Mouse (Mus musculus): ENCODE measurements around the gene Trpv4. TPM values are rescaled to one million over a fixed set of nuclear protein-coding genes. Genes with fewer than 3 reads are reported as not detected.
A peak's percentile ranks its signal among the peaks of the same experiment; 100 is the strongest.

Trpv4 gene
- polyA plus RNA-seq, 1 experiment from 2014 or later: 0.87 TPM

DNA sequence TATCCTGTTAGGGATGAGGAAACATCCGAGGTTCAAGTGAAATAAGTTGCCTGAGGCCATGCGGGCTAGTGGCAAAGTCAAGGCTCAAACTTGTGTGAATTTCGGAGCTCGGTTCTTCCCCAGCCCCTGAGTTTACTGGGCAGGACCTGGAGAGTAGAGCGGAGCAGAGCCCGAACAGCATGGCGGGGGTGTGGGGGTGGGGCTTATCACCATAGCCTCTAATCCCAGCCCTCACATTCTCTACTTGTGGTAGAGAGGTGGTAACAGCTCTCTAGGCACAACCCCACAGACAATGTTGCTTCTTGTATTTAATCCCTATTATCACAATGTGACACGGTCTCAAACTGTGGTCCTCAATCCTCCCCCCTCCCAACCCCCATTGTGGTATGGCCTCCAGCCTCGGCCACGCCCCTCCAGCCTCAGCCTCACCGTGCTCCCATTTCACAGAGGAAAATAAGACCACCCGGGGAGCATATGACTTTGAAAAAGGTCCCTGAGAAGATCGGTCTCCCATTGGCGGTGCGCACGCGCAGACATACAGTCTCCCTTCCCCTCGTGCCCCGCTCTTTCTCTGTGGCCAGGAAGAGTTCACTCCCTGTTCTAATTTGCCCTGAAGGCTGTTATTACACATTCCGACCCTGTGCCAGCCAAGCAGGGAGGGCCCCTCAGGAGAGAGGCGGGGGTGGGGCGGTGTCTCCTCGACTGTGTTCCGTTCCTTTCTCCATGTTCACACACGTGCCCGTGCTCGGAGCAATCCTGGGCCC lies 10.8 kb downstream of the Trpv4 start:
- Histone ChIP-seq H3K9ac (ENCODE audit: low read depth, low read length) (peak overlapping the region; percentile 59), H3K27me3 (ENCODE audit: control insufficient read depth, insufficient read depth, low read length) (peaks cover 32% of the 10 kb centered on the region), H3K36me3 (ENCODE audit: control insufficient read depth, insufficient read depth, low read length) (no peaks in the 10 kb centered on the region), H3K4me2 (peak overlapping the region; percentile 62), H3K9me3 (replicated peaks; ENCODE audit: control insufficient read depth, low read length) (no peaks in the 10 kb centered on the region), H3K27ac (ENCODE audit: low read depth, low read length) (no peak overlapping the region), H3K4me3 (ENCODE audit: low read depth, low read length) (peak overlapping the region; percentile 38), H3K4me1 (ENCODE audit: control insufficient read depth, insufficient read depth, low read length) (peaks cover 19% of the 10 kb centered on the region)
- no peak for ATAC-seq (replicated peaks; ENCODE audit: insufficient number of reproducible peaks, low FRiP score, low TSS enrichment)
- 4% methylated on average over 27 of the region's 27 CpGs for WGBS (ENCODE audit: insufficient replicate concordance)

DNA sequence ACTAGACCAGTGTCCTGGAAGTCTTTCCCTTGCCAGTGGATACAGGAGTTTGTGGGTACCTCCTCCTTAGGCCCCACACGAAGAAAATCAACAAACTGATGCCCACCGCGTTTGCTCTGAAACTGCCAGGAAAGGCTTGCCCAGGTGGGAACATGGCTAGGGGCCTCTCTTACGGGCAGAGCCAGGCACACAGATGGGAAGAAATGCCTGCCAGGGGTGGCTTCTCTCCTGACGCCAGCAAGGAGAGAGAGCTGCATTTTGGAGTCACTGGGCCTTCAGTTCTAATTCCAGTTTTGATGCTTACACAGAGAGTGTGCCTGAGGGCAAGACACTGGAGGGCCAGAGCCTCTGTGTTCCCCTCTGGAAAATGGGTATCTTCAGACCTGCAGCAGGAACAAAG lies 12.3 kb downstream of the Trpv4 start:
- no peak overlapping the region for H3K27ac ChIP-seq (ENCODE audit: low read depth, low read length)
- 84% methylated on average over 5 of the region's 5 CpGs for WGBS (ENCODE audit: insufficient replicate concordance)
- H3K9me3 ChIP-seq (replicated peaks; ENCODE audit: control insufficient read depth, low read length): no peaks in the 10 kb centered on the region
- no peak for ATAC-seq (replicated peaks; ENCODE audit: insufficient number of reproducible peaks, low FRiP score, low TSS enrichment)
- H3K27me3 ChIP-seq (ENCODE audit: control insufficient read depth, insufficient read depth, low read length): peaks cover 32% of the 10 kb centered on the region
- no peak overlapping the region for H3K4me3 ChIP-seq (ENCODE audit: low read depth, low read length)
- peaks cover 10% of the 10 kb centered on the region for H3K4me1 ChIP-seq (ENCODE audit: control insufficient read depth, insufficient read depth, low read length)
- H3K9ac ChIP-seq (ENCODE audit: low read depth, low read length): no peak overlapping the region
- no peaks in the 10 kb centered on the region for H3K36me3 ChIP-seq (ENCODE audit: control insufficient read depth, insufficient read depth, low read length)
- H3K4me2 ChIP-seq: no peak overlapping the region

DNA sequence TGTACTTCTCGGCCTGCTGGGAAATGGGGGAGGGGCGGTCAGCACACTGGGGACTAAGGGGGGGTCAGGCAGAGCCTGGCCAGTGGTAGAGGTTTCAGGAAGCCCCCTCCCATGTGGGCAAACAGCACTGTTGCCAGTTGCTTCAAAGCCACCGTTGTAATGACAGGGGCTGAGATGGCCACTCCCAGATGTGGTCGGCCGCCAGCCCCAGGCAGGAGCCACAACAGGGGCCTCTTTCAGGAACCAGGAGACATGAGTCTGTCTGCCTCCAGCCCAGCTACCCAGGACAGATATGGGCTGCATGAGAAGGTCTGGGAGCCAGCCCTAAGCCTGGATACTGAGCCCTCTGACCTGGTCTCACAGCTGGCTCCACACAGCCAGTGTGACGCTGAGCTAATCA lies 13.3 kb downstream of the Trpv4 start:
- H3K27ac ChIP-seq (ENCODE audit: low read depth, low read length): no peak overlapping the region
- peaks cover 35% of the 10 kb centered on the region for H3K27me3 ChIP-seq (ENCODE audit: control insufficient read depth, insufficient read depth, low read length)
- 30% methylated on average over 6 of the region's 6 CpGs for WGBS (ENCODE audit: insufficient replicate concordance)
- no peaks in the 10 kb centered on the region for H3K36me3 ChIP-seq (ENCODE audit: control insufficient read depth, insufficient read depth, low read length)
- no peak overlapping the region for H3K4me3 ChIP-seq (ENCODE audit: low read depth, low read length)
- H3K4me2 ChIP-seq: no peak overlapping the region
- ATAC-seq (replicated peaks; ENCODE audit: insufficient number of reproducible peaks, low FRiP score, low TSS enrichment): no peak
- no peaks in the 10 kb centered on the region for H3K9me3 ChIP-seq (replicated peaks; ENCODE audit: control insufficient read depth, low read length)
- H3K4me1 ChIP-seq (ENCODE audit: control insufficient read depth, insufficient read depth, low read length): peaks cover 8% of the 10 kb centered on the region; the same call in 1 of the 2 replicates
- H3K9ac ChIP-seq (ENCODE audit: low read depth, low read length): no peak overlapping the region

DNA sequence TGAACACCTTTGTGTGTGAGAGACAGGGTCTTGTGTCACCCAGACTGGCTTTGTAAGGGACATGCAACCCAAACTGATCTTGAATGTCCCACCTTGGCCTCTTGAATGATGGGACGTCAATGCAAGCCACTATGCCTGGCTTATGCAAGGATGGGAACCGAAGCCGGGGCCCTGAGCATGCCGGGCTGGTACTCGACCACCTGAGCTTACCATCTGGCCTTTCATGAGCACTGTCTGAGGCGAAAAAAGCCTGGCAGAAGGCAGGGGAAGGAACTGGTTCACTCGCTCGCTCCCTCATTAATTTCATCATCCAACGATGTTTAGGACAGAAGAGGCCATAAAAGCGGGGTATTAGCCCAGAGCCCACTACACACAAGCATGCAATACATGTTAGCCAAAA lies 17.4 kb downstream of the Trpv4 start:
- WGBS (ENCODE audit: insufficient replicate concordance): 74% methylated on average over 10 of the region's 10 CpGs
- no peaks in the 10 kb centered on the region for H3K4me1 ChIP-seq (ENCODE audit: control insufficient read depth, insufficient read depth, low read length)
- no peak for ATAC-seq (replicated peaks; ENCODE audit: insufficient number of reproducible peaks, low FRiP score, low TSS enrichment)
- H3K36me3 ChIP-seq (ENCODE audit: control insufficient read depth, insufficient read depth, low read length): no peaks in the 10 kb centered on the region
- H3K9me3 ChIP-seq (replicated peaks; ENCODE audit: control insufficient read depth, low read length): no peaks in the 10 kb centered on the region
- H3K9ac ChIP-seq (ENCODE audit: low read depth, low read length): no peak overlapping the region
- H3K27me3 ChIP-seq (ENCODE audit: control insufficient read depth, insufficient read depth, low read length): peaks cover 34% of the 10 kb centered on the region
- no peak overlapping the region for H3K4me2 ChIP-seq
- H3K4me3 ChIP-seq (ENCODE audit: low read depth, low read length): no peak overlapping the region
- H3K27ac ChIP-seq (ENCODE audit: low read depth, low read length): no peak overlapping the region

DNA sequence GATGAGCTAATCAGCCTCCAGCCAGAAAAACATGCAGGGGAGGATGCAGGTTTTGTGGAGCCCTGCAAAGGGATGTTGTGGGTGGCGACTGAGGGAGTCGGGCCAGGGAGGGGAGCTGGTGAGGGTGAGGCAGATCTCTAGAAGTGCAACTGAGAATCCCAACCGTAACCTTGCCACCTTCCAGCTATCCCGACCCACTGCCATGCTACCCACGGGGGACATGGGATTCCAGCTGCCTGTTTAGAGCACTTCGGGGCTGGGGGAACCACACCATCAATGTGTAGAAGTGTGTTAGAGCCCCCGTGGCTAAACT lies 18.6 kb downstream of the Trpv4 start:
- H3K27ac ChIP-seq (ENCODE audit: low read depth, low read length): no peak overlapping the region
- peak overlapping the region; percentile 39 for H3K4me2 ChIP-seq
- H3K9ac ChIP-seq (ENCODE audit: low read depth, low read length): no peak overlapping the region
- H3K4me3 ChIP-seq (ENCODE audit: low read depth, low read length): no peak overlapping the region
- WGBS (ENCODE audit: insufficient replicate concordance): 25% methylated on average over 7 of the region's 7 CpGs
- H3K9me3 ChIP-seq (replicated peaks; ENCODE audit: control insufficient read depth, low read length): no peaks in the 10 kb centered on the region
- no peaks in the 10 kb centered on the region for H3K4me1 ChIP-seq (ENCODE audit: control insufficient read depth, insufficient read depth, low read length)
- no peak for ATAC-seq (replicated peaks; ENCODE audit: insufficient number of reproducible peaks, low FRiP score, low TSS enrichment)
- H3K36me3 ChIP-seq (ENCODE audit: control insufficient read depth, insufficient read depth, low read length): no peaks in the 10 kb centered on the region
- H3K27me3 ChIP-seq (ENCODE audit: control insufficient read depth, insufficient read depth, low read length): peaks cover 34% of the 10 kb centered on the region

DNA sequence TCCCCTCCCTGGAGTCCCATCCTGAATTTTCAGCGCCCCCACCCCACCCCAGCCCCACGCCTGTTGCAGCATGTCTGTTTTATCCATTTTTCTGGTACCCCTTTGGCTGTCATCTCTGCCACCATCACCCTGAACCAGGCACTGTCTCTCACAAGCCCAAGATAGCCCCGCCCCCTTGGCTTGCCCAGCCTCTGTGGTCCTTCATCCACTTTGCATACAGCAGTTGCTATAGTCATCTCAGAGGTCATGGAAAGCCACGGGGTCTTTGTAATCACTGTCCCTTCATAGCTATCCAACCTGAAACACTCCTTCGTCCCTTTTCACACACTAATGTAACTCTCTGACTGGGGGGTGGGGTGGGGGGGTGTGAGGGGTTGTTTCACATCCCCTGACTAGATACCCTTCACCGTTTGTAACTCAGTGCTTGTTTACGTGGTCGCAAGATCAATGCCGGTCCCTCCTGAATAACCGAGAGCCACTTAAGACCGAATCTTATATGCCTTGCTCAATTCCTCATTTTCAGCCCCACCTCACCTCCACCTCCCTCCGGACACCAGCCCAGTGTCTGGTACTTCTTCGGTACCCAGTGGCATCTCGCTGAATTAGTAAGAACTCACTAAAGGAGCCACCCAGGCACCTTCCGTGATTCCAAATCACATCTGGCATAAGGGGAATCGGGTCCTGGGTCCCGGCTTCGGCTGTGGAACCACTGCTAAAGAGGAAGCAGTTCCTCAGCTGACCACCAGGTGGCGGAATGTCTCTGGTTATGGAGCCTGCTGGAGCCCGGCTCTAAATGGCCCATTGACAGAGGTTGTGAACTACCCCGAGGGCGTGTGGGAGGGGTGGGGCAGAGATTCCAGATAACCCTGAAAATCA lies 19.2 kb downstream of the Trpv4 start:
- WGBS (ENCODE audit: insufficient replicate concordance): 16% methylated on average over 22 of the region's 22 CpGs
- H3K27ac ChIP-seq (ENCODE audit: low read depth, low read length): no peak overlapping the region
- H3K9ac ChIP-seq (ENCODE audit: low read depth, low read length): no peak overlapping the region
- no peak for ATAC-seq (replicated peaks; ENCODE audit: insufficient number of reproducible peaks, low FRiP score, low TSS enrichment)
- H3K4me3 ChIP-seq (ENCODE audit: low read depth, low read length): no peak overlapping the region
- H3K9me3 ChIP-seq (replicated peaks; ENCODE audit: control insufficient read depth, low read length): no peaks in the 10 kb centered on the region
- no peaks in the 10 kb centered on the region for H3K36me3 ChIP-seq (ENCODE audit: control insufficient read depth, insufficient read depth, low read length)
- H3K4me2 ChIP-seq: peak overlapping the region; percentile 39
- peaks cover 34% of the 10 kb centered on the region for H3K27me3 ChIP-seq (ENCODE audit: control insufficient read depth, insufficient read depth, low read length)
- no peaks in the 10 kb centered on the region for H3K4me1 ChIP-seq (ENCODE audit: control insufficient read depth, insufficient read depth, low read length)

DNA sequence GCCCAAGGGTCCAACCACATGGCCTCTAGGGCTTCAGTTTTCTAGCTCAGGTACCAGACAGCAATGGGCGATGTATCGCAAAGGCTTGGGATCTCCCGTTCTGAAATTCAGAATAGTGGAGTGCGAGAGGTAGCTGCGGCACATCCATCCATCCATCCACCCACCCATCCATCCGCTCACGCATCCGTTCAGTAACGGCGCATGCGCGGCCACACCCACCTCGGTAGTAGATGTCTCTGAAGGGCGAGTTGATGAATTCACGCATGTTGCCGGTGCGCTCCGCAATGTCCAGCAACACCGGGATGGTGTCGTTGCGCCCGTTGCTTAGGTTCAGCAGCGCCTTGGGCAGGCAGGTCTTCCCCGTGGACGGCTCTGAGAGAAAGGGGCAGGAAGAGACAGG lies 22.1 kb downstream of the Trpv4 start:
- Histone ChIP-seq H3K9me3 (replicated peaks; ENCODE audit: control insufficient read depth, low read length) (no peaks in the 10 kb centered on the region), H3K27me3 (ENCODE audit: control insufficient read depth, insufficient read depth, low read length) (peaks cover 27% of the 10 kb centered on the region), H3K4me3 (ENCODE audit: low read depth, low read length) (no peak overlapping the region), H3K27ac (ENCODE audit: low read depth, low read length) (no peak overlapping the region), H3K4me2 (no peak overlapping the region), H3K9ac (ENCODE audit: low read depth, low read length) (no peak overlapping the region), H3K4me1 (ENCODE audit: control insufficient read depth, insufficient read depth, low read length) (no peaks in the 10 kb centered on the region), H3K36me3 (ENCODE audit: control insufficient read depth, insufficient read depth, low read length) (no peaks in the 10 kb centered on the region)
- 74% methylated on average over 25 of the region's 25 CpGs for WGBS (ENCODE audit: insufficient replicate concordance)
- ATAC-seq (replicated peaks; ENCODE audit: insufficient number of reproducible peaks, low FRiP score, low TSS enrichment): no peak

DNA sequence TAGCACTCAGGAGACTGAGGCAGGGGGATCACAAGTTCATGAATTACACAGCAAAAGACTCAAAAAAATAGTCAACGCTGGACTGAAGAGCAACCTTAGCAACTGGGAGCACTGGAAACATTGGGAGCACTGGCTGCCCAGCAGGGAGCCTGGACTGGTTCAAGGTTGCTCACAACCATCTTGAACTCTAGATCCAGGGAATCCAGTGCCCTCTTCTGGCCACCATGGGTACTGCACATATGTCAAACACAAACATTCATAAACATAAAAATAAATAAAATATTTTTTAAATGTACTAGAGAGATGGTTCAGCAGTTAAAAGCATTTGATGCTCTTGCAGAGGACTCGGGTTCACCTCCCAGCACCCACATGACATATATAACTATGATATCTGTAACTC lies 26.9 kb downstream of the Trpv4 start:
- no peak overlapping the region for H3K4me2 ChIP-seq
- WGBS (ENCODE audit: insufficient replicate concordance): 38% methylated on average over 2 of the region's 2 CpGs
- no peak overlapping the region for H3K27ac ChIP-seq (ENCODE audit: low read depth, low read length)
- no peak for ATAC-seq (replicated peaks; ENCODE audit: insufficient number of reproducible peaks, low FRiP score, low TSS enrichment)
- H3K36me3 ChIP-seq (ENCODE audit: control insufficient read depth, insufficient read depth, low read length): no peaks in the 10 kb centered on the region
- no peak overlapping the region for H3K9ac ChIP-seq (ENCODE audit: low read depth, low read length)
- peaks cover 5% of the 10 kb centered on the region; the same call in 1 of the 2 replicates for H3K27me3 ChIP-seq (ENCODE audit: control insufficient read depth, insufficient read depth, low read length)
- no peaks in the 10 kb centered on the region for H3K9me3 ChIP-seq (replicated peaks; ENCODE audit: control insufficient read depth, low read length)
- H3K4me3 ChIP-seq (ENCODE audit: low read depth, low read length): no peak overlapping the region
- no peaks in the 10 kb centered on the region for H3K4me1 ChIP-seq (ENCODE audit: control insufficient read depth, insufficient read depth, low read length)
